Mouse (Mus musculus): ENCODE results near the gene Zfp276.
A peak's percentile ranks its signal among the peaks of the same experiment; 100 is the strongest.
"Not testable (repeated sequence)": the region's sequence is repeated elsewhere in the genome, so short reads cannot be mapped to it uniquely, and the experiment has no call there.

The Zfp276 gene

GRCm38 (mm10) chr8:123244382-123244781 is 9.6 kb upstream of the Zfp276 start:
- DNase-seq (ENCODE audit: low spot score in 2 of 2) = peak in 1 of 2 experiments; percentile 59

- DNase-seq (ENCODE audit: low spot score in 2 of 2) = peak in 1 of 2 experiments; percentile 58
Measured at GRCm38 (mm10) chr8:123245543-123245942, 8.5 kb upstream of the Zfp276 start.

DNA sequence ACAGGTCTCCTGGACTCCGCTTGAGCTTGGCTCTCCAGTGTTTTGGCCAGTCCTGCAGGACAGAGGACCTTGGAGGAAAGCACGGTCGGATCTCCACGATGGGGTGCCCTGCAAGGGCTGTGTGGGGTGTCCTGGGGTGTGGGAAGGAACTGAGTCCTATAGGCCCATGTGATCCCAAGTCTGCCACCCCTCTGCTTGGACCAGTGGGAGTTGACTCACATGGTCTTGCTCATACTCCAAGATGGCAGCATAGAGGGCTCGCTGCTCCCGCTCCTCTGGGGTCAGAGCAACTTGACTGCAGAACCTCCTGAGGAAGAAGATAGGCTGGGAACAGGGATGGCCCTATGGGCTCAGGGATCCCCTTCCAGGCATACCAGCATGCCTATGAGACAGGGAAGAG is 6.2 kb upstream of the Zfp276 start:
- peak in 1 of 2 experiments; percentile 58 for DNase-seq (ENCODE audit: low spot score in 2 of 2)

GRCm38 (mm10) chr8:123248596-123248995 is 5.4 kb upstream of the Zfp276 start:
- peak in 1 of 2 experiments; percentile 58 for DNase-seq (ENCODE audit: low spot score in 2 of 2)

- DNase-seq (ENCODE audit: low spot score in 2 of 2) = no peak
Measured at GRCm38 (mm10) chr8:123250940-123251339, 3.1 kb upstream of the Zfp276 start.

DNA sequence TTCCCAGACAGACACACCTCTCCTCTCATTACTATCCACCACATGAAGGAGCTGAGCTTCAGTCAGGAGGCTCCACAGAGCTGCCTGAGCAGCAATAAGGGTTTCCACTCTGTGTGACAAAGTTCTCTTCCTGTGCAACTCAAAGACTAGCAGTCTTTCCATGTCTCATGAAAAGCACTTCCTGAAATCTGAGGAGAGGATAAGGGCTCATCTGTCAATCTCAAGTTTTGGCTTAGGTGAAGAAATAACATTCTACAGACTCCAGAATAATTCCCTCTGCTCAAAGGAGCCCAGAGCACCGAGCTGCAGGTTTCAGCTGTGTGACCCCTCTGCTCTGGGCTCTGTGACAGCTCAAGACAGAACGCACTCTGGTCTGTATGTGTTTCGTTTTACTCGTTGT is 1.1 kb upstream of the Zfp276 start:
- DNase-seq (ENCODE audit: low spot score in 2 of 2) = no peak

- DNase-seq (ENCODE audit: low spot score in 2 of 2) = no peak
Measured at GRCm38 (mm10) chr8:123253451-123254098, 420 bp upstream of the Zfp276 start.

DNA sequence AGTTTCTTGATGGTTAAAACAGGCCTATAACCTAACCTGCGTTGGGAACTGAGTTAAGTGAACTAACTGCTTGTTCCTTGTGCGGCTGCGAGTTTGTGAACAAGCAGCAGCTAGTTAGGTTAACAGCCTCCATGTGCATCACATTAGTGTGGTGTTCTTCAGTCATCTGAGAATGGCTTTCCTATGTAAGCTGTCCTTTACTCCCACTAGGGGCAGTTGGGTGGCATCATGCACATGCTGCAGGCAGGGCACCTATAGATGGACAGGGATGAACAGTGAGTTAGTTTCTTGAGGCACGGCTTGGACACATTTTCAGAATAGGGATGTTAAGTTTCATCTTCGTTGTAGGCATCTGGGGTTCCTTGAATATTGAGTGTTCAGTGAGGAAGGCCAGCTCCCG is 1.2 kb downstream of the Zfp276 start:
- no peak for DNase-seq (ENCODE audit: low spot score in 2 of 2)

GRCm38 (mm10) chr8:123257114-123257513 is 3.1 kb downstream of the Zfp276 start:
- no peak for DNase-seq (ENCODE audit: low spot score in 2 of 2)

- DNase-seq (ENCODE audit: low spot score in 2 of 2) = not testable (repeated sequence)
Measured at GRCm38 (mm10) chr8:123257593-123257992, 3.6 kb downstream of the Zfp276 start.

- no peak for DNase-seq (ENCODE audit: low spot score in 2 of 2)
Measured at GRCm38 (mm10) chr8:123267926-123268656, 14.1 kb downstream of the Zfp276 start.

DNA sequence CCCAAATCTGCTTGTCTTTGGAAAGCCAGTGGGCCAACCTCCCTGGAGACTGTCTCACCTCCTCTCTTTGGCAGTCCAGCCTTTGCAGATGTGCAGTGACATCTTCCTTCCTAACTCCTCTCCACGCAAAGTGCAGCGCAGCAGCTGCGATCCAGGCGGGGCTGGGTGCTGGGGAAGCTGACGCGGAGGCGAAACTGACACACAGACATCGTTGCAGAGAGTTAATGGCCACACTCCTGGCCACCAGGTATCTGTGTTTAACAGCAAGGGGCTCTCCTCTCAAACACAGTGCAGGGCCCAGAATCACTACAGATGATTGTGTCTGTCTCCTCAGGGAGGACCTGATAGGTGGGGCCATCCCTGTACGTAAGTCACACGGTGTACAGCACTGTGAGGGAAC is 17.2 kb downstream of the Zfp276 start:
- no peak for DNase-seq (ENCODE audit: low spot score in 2 of 2)

DNA sequence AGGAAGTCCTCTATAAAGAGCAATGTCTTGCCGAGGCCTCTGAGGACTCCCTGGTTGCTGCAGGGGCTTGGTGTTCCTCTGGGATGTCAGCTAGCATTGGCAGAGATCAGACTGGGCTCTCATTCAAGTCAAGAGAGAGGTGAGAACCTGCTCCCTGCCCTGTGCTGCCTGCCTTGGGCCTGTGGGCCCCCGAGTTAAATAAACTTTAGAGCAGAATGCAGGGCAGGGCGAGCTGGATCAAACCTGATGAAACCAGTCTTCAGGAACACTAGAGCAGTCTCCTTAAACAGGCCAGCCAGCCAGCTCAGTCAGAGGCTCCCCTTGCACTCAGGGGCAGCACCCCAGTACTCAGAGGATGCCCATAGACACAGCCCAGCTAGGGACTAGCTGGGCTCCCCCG is 17.9 kb downstream of the Zfp276 start:
- DNase-seq (ENCODE audit: low spot score in 2 of 2) = no peak

DNA sequence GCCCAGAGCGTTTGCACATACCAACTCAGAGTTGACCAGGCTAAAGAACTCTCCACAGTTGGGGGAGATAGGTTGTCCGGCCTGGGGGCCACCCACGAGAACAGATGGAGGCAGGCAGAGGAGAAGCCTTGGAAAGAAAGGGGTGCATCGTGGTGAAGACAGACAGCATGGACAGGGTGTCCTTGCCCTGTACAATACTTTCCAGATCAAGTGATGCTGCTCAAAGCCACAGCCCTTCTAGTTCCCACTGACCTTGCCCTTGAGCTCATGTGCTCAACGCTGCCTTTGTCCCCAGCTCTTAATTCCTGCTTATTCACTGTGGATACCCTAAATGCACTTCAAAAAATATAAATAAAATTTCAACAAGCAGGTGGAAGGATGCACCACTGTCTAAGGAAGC is 20.5 kb downstream of the Zfp276 start:
- no peak for DNase-seq (ENCODE audit: low spot score in 2 of 2)

- DNase-seq (ENCODE audit: low spot score in 2 of 2) = no peak
Measured at GRCm38 (mm10) chr8:123275096-123275495, 21.1 kb downstream of the Zfp276 start.

DNA sequence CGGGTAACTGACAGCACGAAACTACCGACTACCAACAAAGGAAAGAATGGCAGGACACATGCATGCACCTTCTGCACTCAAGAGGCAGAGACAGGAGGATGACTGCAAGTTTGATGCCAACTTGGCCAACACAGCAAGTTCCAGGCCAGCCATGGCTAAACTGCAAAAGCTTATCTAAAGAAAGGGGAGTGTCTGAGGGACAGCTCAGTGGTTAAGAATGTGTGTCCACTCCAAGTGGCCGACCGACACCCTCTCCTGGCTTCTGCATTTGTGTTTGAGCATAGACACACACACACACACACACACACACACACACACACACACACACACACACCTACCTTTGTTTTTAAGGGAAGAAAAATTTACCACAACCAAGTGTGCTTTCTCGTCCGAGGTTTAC is 24.4 kb downstream of the Zfp276 start:
- DNase-seq (ENCODE audit: low spot score in 2 of 2) = no peak

DNA sequence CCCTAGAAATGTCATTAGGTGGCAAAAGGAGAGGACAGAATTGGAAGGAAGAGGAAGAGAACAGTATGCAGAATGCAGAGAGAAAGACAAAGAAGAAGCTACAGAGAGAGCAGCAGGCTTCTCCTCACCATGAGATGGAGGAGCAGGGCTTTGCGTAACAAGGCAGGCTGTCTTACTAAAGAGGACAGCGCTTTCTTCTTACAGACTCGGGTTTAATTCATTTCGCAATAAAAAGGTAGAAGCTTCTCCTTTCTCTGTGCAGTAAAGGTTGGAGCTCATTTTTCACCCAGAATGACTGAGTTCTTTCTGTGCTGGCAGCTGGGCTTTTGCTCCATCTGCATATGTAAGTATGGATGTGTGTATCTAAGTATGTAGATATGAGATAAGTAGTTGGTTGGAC is 25.8 kb downstream of the Zfp276 start:
- no peak for DNase-seq (ENCODE audit: low spot score in 2 of 2)

DNA sequence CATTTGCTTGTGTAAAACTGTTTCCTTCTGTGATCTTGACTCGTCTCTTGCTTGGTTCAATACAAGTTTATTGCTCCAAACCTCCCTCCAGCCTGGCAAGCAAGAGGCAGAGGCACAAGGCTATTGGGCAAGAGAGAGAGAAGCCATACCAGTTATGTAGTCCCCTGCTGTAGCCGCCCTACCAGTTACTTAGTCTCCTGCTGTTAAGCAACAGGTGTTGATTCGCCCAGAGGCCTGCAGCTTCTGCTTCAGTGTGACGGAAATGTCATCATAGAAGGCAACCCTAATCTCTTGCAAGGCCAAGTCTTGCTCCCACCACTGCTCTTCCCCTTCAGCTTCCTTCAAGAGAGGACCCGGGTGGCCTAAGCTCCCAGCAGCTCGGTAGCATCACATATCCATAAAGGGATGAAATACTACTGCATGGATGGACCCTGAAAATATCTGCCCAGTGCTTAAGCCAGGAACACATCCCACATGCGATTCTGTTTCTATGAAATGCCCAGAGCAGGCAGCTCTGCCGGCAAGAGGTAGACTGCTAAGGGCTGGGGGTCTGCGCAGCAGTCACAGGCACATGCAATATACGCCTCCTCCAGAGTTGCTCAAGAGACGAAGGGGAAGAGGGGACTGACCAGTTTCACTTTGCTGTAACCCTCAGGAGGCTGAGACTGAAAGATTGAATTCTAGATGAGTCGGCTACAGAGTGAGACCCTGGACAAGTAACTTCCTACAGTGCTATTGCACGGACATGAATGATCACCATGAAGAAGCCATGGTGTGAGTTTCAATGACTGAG is 26.5 kb downstream of the Zfp276 start:
- DNase-seq (ENCODE audit: low spot score in 2 of 2) = no peak

- DNase-seq (ENCODE audit: low spot score in 2 of 2) = not testable (repeated sequence)
Measured at GRCm38 (mm10) chr8:123282994-123283393, 29.0 kb downstream of the Zfp276 start.

DNA sequence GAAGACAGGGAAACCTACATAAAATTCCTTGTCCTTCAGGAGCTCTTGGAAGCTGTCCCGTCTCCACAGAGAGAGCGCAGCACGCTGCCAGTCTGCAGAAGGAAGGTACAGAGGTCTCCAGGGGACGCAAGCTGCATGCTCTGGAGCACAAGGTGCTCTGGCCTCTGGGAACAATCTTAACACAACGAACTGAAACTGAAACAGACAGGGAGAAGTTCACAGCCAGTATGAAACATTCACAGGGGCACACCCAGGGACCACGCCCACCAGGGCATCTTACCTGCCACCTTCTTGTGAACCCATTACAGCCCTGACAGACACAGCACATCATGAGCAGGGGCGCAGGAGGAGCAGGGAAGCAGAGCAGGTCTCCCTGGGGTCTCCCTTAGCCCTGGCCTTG is 30.0 kb downstream of the Zfp276 start:
- DNase-seq (ENCODE audit: low spot score in 2 of 2) = peak in 1 of 2 experiments; percentile 47

DNA sequence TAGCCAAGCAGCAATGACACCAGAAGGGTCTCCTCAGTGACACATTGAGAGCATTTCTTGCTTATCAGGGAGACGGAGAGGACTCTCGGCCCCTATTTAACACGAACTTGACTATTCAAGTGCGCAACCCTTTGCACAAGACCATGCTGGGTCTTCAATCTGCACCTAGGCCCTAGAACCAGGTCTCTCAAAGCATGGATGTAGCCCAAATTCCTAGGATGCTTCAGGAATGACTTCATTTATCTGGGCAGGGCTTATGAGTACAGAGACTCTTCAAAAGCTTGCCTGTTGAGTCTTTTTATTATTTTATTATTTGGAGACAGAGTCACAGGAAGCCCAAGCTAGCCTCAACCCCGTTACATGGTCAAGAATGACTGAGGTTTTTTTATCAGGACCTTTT is 30.5 kb downstream of the Zfp276 start:
- no peak for DNase-seq (ENCODE audit: low spot score in 2 of 2)

GRCm38 (mm10) chr8:123287362-123287761 is 33.4 kb downstream of the Zfp276 start:
- no peak for DNase-seq (ENCODE audit: low spot score in 2 of 2)

- DNase-seq (ENCODE audit: low spot score in 2 of 2) = peak; percentile 44 to 76
Measured at GRCm38 (mm10) chr8:123290166-123290565, 36.2 kb downstream of the Zfp276 start.

Data from spleen, postnatal 4 days (tissue).